Mouse (Mus musculus): ENCODE results near the gene Tmem42. TPM values are rescaled to one million over a fixed set of nuclear protein-coding genes. Genes with fewer than 3 reads are reported as not detected.

The Tmem42 gene
- polyA plus RNA-seq (2021; fragmentation: Nextera tagmentation), result 50.7 and 58.4 TPM in 2 replicates
- long read RNA-seq, experiment 1, transcript Tmem42-201 (3 exons, 1,041 nt), result major isoform, 37 of 43 reads
- long read RNA-seq, experiment 1, partial matches to known transcripts, result 2 of 43 reads
- long read RNA-seq, experiment 1, other reads (novel, unspliced or antisense), result 4 of 43 reads
- long read RNA-seq, experiment 2, transcript Tmem42-201 (3 exons, 1,041 nt), result major isoform, 59 of 63 reads
- long read RNA-seq, experiment 2, partial matches to known transcripts, result 2 of 63 reads
- long read RNA-seq, experiment 2, other reads (novel, unspliced or antisense), result 2 of 63 reads

GRCm38 (mm10) chr9:123020995-123021631, at the start of gene Tmem42:
TSS of gene Tmem42 (plus strand) at chr9:123021326.

GRCm38 (mm10) chr9:123034426-123034825, 13.3 kb downstream of the Tmem42 start, which contains the start of gene Tgm4:
TSS of gene Tgm4 (plus strand) at chr9:123034726.

Other genes starting within 250 kb of the Tmem42 start
- gene Tcaim, start 215.8 kb upstream of the Tmem42 start, polyA plus RNA-seq (2021; fragmentation: Nextera tagmentation), result 10.9 and 12.9 TPM in 2 replicates
- not detected in 2 replicates for gene Gm35549, start 177.3 kb upstream of the Tmem42 start, polyA plus RNA-seq (2021; fragmentation: Nextera tagmentation)
- gene Zfp445, start 155.3 kb upstream of the Tmem42 start, polyA plus RNA-seq (2021; fragmentation: Nextera tagmentation), result 15.1 and 19.1 TPM in 2 replicates
- 0.23 and 0.25 TPM in 2 replicates for gene Zkscan7, start 135.6 kb upstream of the Tmem42 start, polyA plus RNA-seq (2021; fragmentation: Nextera tagmentation)
- gene Zfp105, start 98.3 kb upstream of the Tmem42 start, polyA plus RNA-seq (2021; fragmentation: Nextera tagmentation), result 4.3 and 5.0 TPM in 2 replicates
- 20.8 and 29.6 TPM in 2 replicates for gene 1110059G10Rik, start 70.3 kb upstream of the Tmem42 start, polyA plus RNA-seq (2021; fragmentation: Nextera tagmentation)
- gene Kif15, start 70.3 kb upstream of the Tmem42 start, polyA plus RNA-seq (2021; fragmentation: Nextera tagmentation), result 0.23 TPM in 1 of 2 replicates, not detected in the other
- 0.31 and 0.38 TPM in 2 replicates for gene Tgm4, start 13.4 kb downstream of the Tmem42 start, polyA plus RNA-seq (2021; fragmentation: Nextera tagmentation)
- gene Zdhhc3, start 91.9 kb downstream of the Tmem42 start, polyA plus RNA-seq (2021; fragmentation: Nextera tagmentation), result 58.2 and 64.3 TPM in 2 replicates
- gene Exosc7, start 91.9 kb downstream of the Tmem42 start, polyA plus RNA-seq (2021; fragmentation: Nextera tagmentation), result 58.6 and 82.2 TPM in 2 replicates
- 0.41 TPM in 1 of 2 replicates, not detected in the other for gene Clec3b, start 129.6 kb downstream of the Tmem42 start, polyA plus RNA-seq (2021; fragmentation: Nextera tagmentation)
- 0.09 and 0.18 TPM in 2 replicates for gene Cdcp1, start 194.7 kb downstream of the Tmem42 start, polyA plus RNA-seq (2021; fragmentation: Nextera tagmentation)
- 9.3 and 83.4 TPM in 2 replicates for gene Tmem158, start 239.4 kb downstream of the Tmem42 start, polyA plus RNA-seq (2021; fragmentation: Nextera tagmentation)